Mouse (Mus musculus): ENCODE measurements around the gene Gimap5. TPM values are rescaled to one million over a fixed set of nuclear protein-coding genes. Genes with fewer than 3 reads are reported as not detected.

Gene Gimap5
- total RNA-seq, 1 experiment, result 0.31 TPM

DNA sequence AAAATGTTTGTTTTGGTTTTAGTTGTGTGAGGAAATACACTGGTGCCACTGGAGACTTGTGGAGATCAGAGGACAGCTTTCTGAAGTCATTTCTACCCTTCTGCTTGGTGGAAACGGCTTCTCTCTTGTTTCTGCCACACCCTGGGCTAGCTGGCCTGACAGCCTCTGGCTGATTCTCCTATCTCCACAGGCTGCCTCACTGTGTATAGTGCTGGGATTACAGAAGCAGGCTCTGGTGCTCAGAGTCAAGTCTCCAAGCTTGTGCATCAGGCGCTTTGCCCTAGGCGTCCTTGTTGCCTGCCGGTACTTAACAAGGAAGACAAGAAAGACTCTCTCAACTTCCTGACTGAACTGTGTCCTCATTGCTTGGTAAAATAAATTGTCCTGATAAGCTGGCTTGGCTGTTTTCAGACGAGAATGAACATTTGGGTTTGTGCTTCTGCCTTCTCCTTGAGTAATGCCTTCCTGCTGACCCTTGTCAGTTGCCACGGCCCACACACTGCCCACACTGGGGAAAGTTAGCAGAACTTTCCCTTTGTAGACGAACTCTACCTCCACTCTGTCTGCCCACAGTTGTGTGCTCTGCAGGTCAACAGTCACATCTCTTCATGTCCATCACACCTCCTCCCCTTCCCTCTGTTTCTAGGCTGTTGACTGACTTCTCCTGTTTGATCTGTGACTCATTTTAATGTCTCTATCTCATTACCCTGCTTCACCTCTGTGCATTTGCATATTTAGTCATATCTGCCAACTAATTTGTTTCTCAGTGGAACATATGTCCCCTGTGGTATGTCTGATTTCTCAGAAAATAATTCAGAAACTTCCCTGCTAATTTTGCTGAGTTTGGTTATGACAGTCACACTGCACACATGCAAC is 1.3 kb downstream of the Gimap5 start:
- Histone ChIP-seq H3K4me1 (ENCODE audit: control insufficient read depth in 2 of 2, insufficient read depth in 2 of 2, low read length in 2 of 2, poor library complexity in 1 of 2) (no peaks in the 10 kb centered on the region), H3K4me3 (ENCODE audit: insufficient read depth in 1 of 2, low read depth in 1 of 2, low read length in 2 of 2, poor library complexity in 1 of 2, severe bottlenecking in 1 of 2) (no peak overlapping the region), H3K9me3 (ENCODE audit: control insufficient read depth, insufficient read depth, low read depth, low read length) (no peaks in the 10 kb centered on the region), H3K9ac (ENCODE audit: insufficient read depth, low read depth, low read length, poor library complexity, severe bottlenecking) (no peak overlapping the region), H3K36me3 (ENCODE audit: control insufficient read depth, insufficient read depth, low read length, poor library complexity, severe bottlenecking) (no peaks in the 10 kb centered on the region), H3K27ac (ENCODE audit: insufficient read depth, low read depth, low read length, poor library complexity, severe bottlenecking) (no peak overlapping the region)
- in situ Hi-C loops (cut with MboI; ENCODE audit: low sequenced_read_pairs in 2 of 2, unreplicated experiment in 2 of 2), result no loop called here
- no peak for DNase-seq (ENCODE audit: low read depth, low spot score)
- TF ChIP-seq CHD2 (IDR thresholded peaks at IDR 0.05; ENCODE audit: low read depth, low read length), result no peak
- no peak for TF ChIP-seq ZNF384 (IDR thresholded peaks at IDR 0.05; ENCODE audit: low read depth, low read length)
- TF ChIP-seq ZC3H11A (IDR thresholded peaks at IDR 0.05; ENCODE audit: borderline replicate concordance, low read depth, low read length), result no peak
- no peak for TF ChIP-seq MAFK (IDR thresholded peaks at IDR 0.05; ENCODE audit: insufficient read depth, low read depth, low read length)
- TF ChIP-seq HCFC1 (IDR thresholded peaks at IDR 0.05; ENCODE audit: borderline replicate concordance, insufficient read depth, low read length), result no peak

DNA sequence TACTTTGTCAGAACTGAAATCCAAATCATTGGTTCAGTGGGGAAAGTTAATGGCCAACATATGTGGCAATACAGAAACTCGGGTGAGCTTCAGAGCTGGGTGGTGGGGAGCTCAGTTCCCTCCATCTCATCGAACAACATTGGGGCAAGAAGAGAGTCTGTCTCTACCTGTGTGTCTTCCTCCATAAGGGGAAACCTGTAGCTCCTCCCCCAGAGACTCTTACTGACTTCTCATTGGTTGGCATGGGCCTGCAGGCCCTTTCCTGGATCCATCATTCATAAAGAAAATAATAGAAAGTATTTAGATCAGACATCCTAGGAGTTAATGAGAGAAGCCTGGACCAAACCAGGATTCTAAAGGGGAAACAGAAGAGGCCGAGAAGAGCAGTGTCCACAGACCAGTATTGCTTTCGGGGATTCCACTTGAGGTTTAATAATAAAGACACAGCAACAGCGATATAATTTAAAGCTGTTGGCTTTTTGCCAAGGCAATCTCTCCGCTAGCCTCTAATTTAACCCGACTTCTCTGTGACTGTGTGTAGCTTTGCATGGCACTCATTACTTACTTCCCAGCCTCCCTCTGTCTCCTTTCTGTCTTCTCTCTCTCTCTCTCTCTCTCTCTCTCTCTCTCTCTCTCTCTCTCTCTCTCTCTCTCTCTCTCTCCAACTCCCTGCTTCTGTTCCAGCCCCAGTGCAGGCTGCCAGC is 17.7 kb downstream of the Gimap5 start:
- no peak overlapping the region for H3K27ac ChIP-seq (ENCODE audit: insufficient read depth, low read depth, low read length, poor library complexity, severe bottlenecking)
- no peaks in the 10 kb centered on the region for H3K9me3 ChIP-seq (ENCODE audit: control insufficient read depth, insufficient read depth, low read depth, low read length)
- DNase-seq (ENCODE audit: low read depth, low spot score), result no peak
- H3K9ac ChIP-seq (ENCODE audit: insufficient read depth, low read depth, low read length, poor library complexity, severe bottlenecking), result no peak overlapping the region
- no peak for TF ChIP-seq ZC3H11A (IDR thresholded peaks at IDR 0.05; ENCODE audit: borderline replicate concordance, low read depth, low read length)
- no peak for TF ChIP-seq ZNF384 (IDR thresholded peaks at IDR 0.05; ENCODE audit: low read depth, low read length)
- TF ChIP-seq CHD2 (IDR thresholded peaks at IDR 0.05; ENCODE audit: low read depth, low read length), result no peak
- TF ChIP-seq HCFC1 (IDR thresholded peaks at IDR 0.05; ENCODE audit: borderline replicate concordance, insufficient read depth, low read length), result no peak
- TF ChIP-seq MAFK (IDR thresholded peaks at IDR 0.05; ENCODE audit: insufficient read depth, low read depth, low read length), result no peak
- in situ Hi-C loops (cut with MboI; ENCODE audit: low sequenced_read_pairs in 2 of 2, unreplicated experiment in 2 of 2), result no loop called here
- no peak overlapping the region for H3K4me3 ChIP-seq (ENCODE audit: insufficient read depth in 1 of 2, low read depth in 1 of 2, low read length in 2 of 2, poor library complexity in 1 of 2, severe bottlenecking in 1 of 2)
- H3K4me1 ChIP-seq (ENCODE audit: control insufficient read depth in 2 of 2, insufficient read depth in 2 of 2, low read length in 2 of 2, poor library complexity in 1 of 2), result no peaks in the 10 kb centered on the region
- no peaks in the 10 kb centered on the region for H3K36me3 ChIP-seq (ENCODE audit: control insufficient read depth, insufficient read depth, low read length, poor library complexity, severe bottlenecking)

DNA sequence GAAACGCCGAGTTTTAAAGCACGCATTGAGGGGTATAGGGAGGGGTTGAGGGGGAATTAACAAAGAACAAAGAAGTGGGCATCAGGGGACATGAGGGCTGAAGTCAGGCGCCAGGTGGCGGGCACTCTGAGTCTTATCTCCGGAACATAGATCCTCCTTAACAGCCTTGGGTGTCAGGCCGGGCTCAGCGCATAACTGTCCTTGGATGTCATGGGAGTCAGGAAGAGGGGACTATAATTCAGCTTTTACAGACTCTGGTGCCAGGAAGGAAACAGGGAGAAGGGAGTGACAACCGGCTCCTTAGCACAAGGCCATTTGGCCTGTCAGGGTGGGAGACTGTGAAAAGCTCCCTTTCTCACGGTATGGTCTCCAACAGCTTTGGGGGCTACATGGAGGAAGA is 18.5 kb downstream of the Gimap5 start:
- no peak overlapping the region for H3K4me3 ChIP-seq (ENCODE audit: insufficient read depth in 1 of 2, low read depth in 1 of 2, low read length in 2 of 2, poor library complexity in 1 of 2, severe bottlenecking in 1 of 2)
- no peak overlapping the region for H3K27ac ChIP-seq (ENCODE audit: insufficient read depth, low read depth, low read length, poor library complexity, severe bottlenecking)
- in situ Hi-C loops (cut with MboI; ENCODE audit: low sequenced_read_pairs in 2 of 2, unreplicated experiment in 2 of 2), result no loop called here
- TF ChIP-seq HCFC1 (IDR thresholded peaks at IDR 0.05; ENCODE audit: borderline replicate concordance, insufficient read depth, low read length) (no peak), CHD2 (IDR thresholded peaks at IDR 0.05; ENCODE audit: low read depth, low read length) (no peak), MAFK (IDR thresholded peaks at IDR 0.05; ENCODE audit: insufficient read depth, low read depth, low read length) (no peak), ZNF384 (IDR thresholded peaks at IDR 0.05; ENCODE audit: low read depth, low read length) (no peak), ZC3H11A (IDR thresholded peaks at IDR 0.05; ENCODE audit: borderline replicate concordance, low read depth, low read length) (no peak)
- H3K9ac ChIP-seq (ENCODE audit: insufficient read depth, low read depth, low read length, poor library complexity, severe bottlenecking), result no peak overlapping the region
- H3K4me1 ChIP-seq (ENCODE audit: control insufficient read depth in 2 of 2, insufficient read depth in 2 of 2, low read length in 2 of 2, poor library complexity in 1 of 2), result no peaks in the 10 kb centered on the region
- H3K36me3 ChIP-seq (ENCODE audit: control insufficient read depth, insufficient read depth, low read length, poor library complexity, severe bottlenecking), result no peaks in the 10 kb centered on the region
- H3K9me3 ChIP-seq (ENCODE audit: control insufficient read depth, insufficient read depth, low read depth, low read length), result no peaks in the 10 kb centered on the region
- no peak for DNase-seq (ENCODE audit: low read depth, low spot score)

DNA sequence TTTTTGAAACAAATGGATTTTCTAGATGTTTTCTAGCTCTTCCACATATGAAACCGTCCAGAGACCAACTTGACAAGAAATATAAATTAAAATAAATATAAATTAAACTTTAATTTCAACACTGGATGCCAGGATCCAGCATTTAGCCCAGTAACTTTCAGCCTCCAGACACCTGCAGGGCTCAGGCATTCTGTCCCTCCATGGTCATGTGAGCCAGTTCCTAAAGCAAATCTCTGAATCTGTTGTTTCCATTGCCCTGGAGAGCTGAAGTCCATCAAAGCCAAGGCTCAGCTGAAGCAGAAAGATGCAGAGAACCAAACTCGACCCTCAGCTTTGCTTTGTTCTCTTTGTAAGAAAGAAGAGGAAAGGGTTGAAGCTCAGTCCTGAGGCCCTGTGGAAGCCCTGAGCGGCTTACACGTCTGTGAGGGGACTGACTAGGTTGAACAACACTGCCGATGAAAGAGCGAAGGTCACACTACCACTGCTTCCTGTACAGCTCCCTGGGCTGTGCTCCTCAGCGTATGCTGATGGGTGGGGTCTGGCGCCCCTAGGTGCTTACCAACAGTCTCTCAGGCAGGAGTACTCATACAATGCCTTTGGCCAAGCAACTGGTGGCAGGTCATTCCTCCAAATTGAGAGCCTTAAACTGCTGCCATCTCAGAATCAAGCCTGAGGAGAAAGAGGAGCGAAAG is 22.3 kb downstream of the Gimap5 start:
- Histone ChIP-seq H3K4me3 (ENCODE audit: insufficient read depth in 1 of 2, low read depth in 1 of 2, low read length in 2 of 2, poor library complexity in 1 of 2, severe bottlenecking in 1 of 2) (no peak overlapping the region), H3K27ac (ENCODE audit: insufficient read depth, low read depth, low read length, poor library complexity, severe bottlenecking) (no peak overlapping the region), H3K36me3 (ENCODE audit: control insufficient read depth, insufficient read depth, low read length, poor library complexity, severe bottlenecking) (no peaks in the 10 kb centered on the region), H3K9me3 (ENCODE audit: control insufficient read depth, insufficient read depth, low read depth, low read length) (no peaks in the 10 kb centered on the region), H3K4me1 (ENCODE audit: control insufficient read depth in 2 of 2, insufficient read depth in 2 of 2, low read length in 2 of 2, poor library complexity in 1 of 2) (no peaks in the 10 kb centered on the region), H3K9ac (ENCODE audit: insufficient read depth, low read depth, low read length, poor library complexity, severe bottlenecking) (no peak overlapping the region)
- no peak for DNase-seq (ENCODE audit: low read depth, low spot score)
- TF ChIP-seq HCFC1 (IDR thresholded peaks at IDR 0.05; ENCODE audit: borderline replicate concordance, insufficient read depth, low read length) (no peak), CHD2 (IDR thresholded peaks at IDR 0.05; ENCODE audit: low read depth, low read length) (no peak), ZNF384 (IDR thresholded peaks at IDR 0.05; ENCODE audit: low read depth, low read length) (no peak), MAFK (IDR thresholded peaks at IDR 0.05; ENCODE audit: insufficient read depth, low read depth, low read length) (no peak), ZC3H11A (IDR thresholded peaks at IDR 0.05; ENCODE audit: borderline replicate concordance, low read depth, low read length) (no peak)
- in situ Hi-C loops (cut with MboI; ENCODE audit: low sequenced_read_pairs in 2 of 2, unreplicated experiment in 2 of 2), result no loop called here

Measured in ES-E14 (cell line).